Mouse (Mus musculus): ENCODE results near the gene Chn1. TPM values are rescaled to one million over a fixed set of nuclear protein-coding genes. Genes with fewer than 3 reads are reported as not detected.

Chn1 gene
- polyA plus RNA-seq, 1 experiment, result not detected

DNA sequence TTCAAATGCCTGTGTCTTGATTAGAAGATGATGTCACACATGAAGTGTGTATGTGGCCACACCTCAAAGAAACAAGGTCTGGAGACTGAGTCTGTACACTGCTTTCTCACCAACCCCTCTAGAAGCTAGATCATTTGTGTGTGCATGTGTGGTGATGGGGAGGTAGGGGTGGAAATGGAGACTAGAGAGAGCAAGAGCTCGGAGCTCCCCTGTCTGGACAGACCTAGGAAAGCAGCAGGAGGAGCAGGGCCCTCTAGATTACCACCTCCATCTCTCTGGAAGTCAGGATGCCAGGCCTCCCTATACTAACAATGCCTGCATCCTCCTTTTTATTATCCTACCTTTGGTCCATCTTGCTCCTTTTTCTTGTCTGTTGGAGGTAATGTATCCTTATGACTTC, 27.8 kb downstream of the Chn1 start:
- TF ChIP-seq POLR2A (IDR thresholded peaks at IDR 0.05; ENCODE audit: borderline replicate concordance, low read depth, low read length) (no peak), CTCF (IDR thresholded peaks at IDR 0.05; ENCODE audit: low read depth, low read length) (no peak)
- no peaks in the 10 kb centered on the region for H3K4me1 ChIP-seq (ENCODE audit: control insufficient read depth, insufficient read depth, low read length)
- H3K27ac ChIP-seq (ENCODE audit: insufficient read depth, low read depth, low read length), result no peak overlapping the region
- H3K4me3 ChIP-seq (ENCODE audit: insufficient read depth, low read length), result no peak overlapping the region

DNA sequence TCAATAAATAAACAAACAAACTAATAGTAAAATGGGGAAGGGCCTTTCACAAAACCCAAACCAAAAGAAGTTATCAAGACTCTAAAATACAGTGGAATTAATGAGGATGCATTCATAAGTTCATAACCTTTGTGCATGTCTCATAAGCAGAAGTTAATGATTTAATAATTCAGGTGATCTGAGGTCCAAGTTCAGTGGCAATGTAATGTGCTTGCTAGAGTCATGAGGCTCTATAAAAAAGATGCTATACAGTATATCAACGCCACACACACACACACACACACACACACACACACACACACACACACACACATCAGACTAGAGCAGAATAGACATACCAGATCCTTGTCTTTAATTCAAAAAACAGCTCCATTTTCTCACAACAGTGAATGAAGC, 28.8 kb downstream of the Chn1 start:
- H3K4me3 ChIP-seq (ENCODE audit: insufficient read depth, low read length), result no peak overlapping the region
- no peaks in the 10 kb centered on the region for H3K4me1 ChIP-seq (ENCODE audit: control insufficient read depth, insufficient read depth, low read length)
- TF ChIP-seq POLR2A (IDR thresholded peaks at IDR 0.05; ENCODE audit: borderline replicate concordance, low read depth, low read length), result no peak
- TF ChIP-seq CTCF (IDR thresholded peaks at IDR 0.05; ENCODE audit: low read depth, low read length), result no peak
- no peak overlapping the region for H3K27ac ChIP-seq (ENCODE audit: insufficient read depth, low read depth, low read length)

DNA sequence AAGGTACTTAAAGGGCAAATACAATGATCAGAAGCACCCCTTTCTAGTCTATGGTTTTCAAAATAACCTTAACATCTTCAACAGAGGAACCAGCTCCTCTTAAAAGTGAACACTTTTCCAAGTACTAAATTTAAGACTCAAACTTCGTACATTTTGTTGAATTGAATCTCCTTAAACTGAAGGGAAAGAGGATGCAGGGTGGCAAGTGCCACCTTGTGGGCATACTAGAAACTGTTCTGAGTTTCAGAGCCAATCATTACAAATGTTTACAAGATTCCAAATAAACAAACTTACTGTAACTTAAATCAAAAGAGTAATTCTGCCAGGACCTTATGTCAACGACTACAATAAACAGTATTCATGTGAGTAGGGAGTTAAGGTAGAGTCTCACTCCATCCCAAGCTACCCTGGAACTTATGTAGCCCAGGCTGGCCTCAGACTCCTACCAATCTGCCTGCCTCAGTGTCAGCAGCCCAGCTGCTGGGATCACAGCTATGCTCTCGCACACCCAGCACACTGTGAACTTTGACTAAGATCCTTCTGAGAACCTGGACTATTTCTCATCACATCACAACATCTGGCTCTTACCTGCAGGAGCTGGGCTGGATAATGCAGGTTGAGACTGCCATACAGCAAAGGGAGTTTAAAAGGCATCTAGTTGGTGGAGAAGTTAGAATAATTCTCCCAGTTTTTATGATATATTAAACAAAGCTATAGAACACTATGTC, 29.3 kb downstream of the Chn1 start:
- Histone ChIP-seq H3K4me3 (ENCODE audit: insufficient read depth, low read length) (no peak overlapping the region), H3K27ac (ENCODE audit: insufficient read depth, low read depth, low read length) (no peak overlapping the region), H3K4me1 (ENCODE audit: control insufficient read depth, insufficient read depth, low read length) (no peaks in the 10 kb centered on the region)
- TF ChIP-seq CTCF (IDR thresholded peaks at IDR 0.05; ENCODE audit: low read depth, low read length) (no peak), POLR2A (IDR thresholded peaks at IDR 0.05; ENCODE audit: borderline replicate concordance, low read depth, low read length) (no peak)

- H3K4me3 ChIP-seq (ENCODE audit: insufficient read depth, low read length), result no peak overlapping the region
- H3K4me1 ChIP-seq (ENCODE audit: control insufficient read depth, insufficient read depth, low read length), result no peaks in the 10 kb centered on the region
- TF ChIP-seq POLR2A (IDR thresholded peaks at IDR 0.05; ENCODE audit: borderline replicate concordance, low read depth, low read length) (no peak), CTCF (IDR thresholded peaks at IDR 0.05; ENCODE audit: low read depth, low read length) (no peak)
- no peak overlapping the region for H3K27ac ChIP-seq (ENCODE audit: insufficient read depth, low read depth, low read length)
These were observed 33.9 kb downstream of the Chn1 start for GRCm38 (mm10) chr2:73741286-73741685.

- no peak for TF ChIP-seq CTCF (IDR thresholded peaks at IDR 0.05; ENCODE audit: low read depth, low read length)
- TF ChIP-seq POLR2A (IDR thresholded peaks at IDR 0.05; ENCODE audit: borderline replicate concordance, low read depth, low read length), result no peak
- no peak overlapping the region for H3K27ac ChIP-seq (ENCODE audit: insufficient read depth, low read depth, low read length)
- no peak overlapping the region for H3K4me3 ChIP-seq (ENCODE audit: insufficient read depth, low read length)
- H3K4me1 ChIP-seq (ENCODE audit: control insufficient read depth, insufficient read depth, low read length), result no peaks in the 10 kb centered on the region
These were observed 47.3 kb downstream of the Chn1 start for GRCm38 (mm10) chr2:73727868-73728267.

DNA sequence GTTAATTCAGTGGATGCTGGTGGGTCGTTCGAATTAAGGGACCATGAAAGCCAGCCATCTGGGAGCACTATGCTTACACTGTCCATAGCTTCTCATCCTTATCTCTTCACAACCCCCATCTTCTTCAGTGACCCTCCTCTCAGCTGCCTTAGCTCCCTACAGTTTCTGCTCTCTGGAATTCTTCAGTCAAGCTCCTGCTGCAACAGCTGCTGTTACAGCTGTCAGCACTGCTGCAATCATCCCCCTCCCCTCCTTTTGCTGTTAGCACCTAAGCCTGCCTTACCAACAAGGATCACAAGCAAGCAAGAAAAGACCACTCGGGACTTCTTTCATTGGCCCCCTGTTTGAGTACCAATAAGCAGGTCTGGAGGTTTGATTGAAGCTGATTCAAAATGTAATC, 50.2 kb downstream of the Chn1 start:
- TF ChIP-seq POLR2A (IDR thresholded peaks at IDR 0.05; ENCODE audit: borderline replicate concordance, low read depth, low read length) (no peak), CTCF (IDR thresholded peaks at IDR 0.05; ENCODE audit: low read depth, low read length) (no peak)

GRCm38 (mm10) chr2:73721821-73722220, 53.3 kb downstream of the Chn1 start:
- H3K4me1 ChIP-seq (ENCODE audit: control insufficient read depth, insufficient read depth, low read length), result no peaks in the 10 kb centered on the region
- no peak overlapping the region for H3K27ac ChIP-seq (ENCODE audit: insufficient read depth, low read depth, low read length)
- no peak for TF ChIP-seq CTCF (IDR thresholded peaks at IDR 0.05; ENCODE audit: low read depth, low read length)
- no peak for TF ChIP-seq POLR2A (IDR thresholded peaks at IDR 0.05; ENCODE audit: borderline replicate concordance, low read depth, low read length)
- no peak overlapping the region for H3K4me3 ChIP-seq (ENCODE audit: insufficient read depth, low read length)

More for the DNA sequence above, 50.2 kb downstream of the Chn1 start:
- Histone ChIP-seq H3K4me1 (ENCODE audit: control insufficient read depth, insufficient read depth, low read length) (no peaks in the 10 kb centered on the region), H3K4me3 (ENCODE audit: insufficient read depth, low read length) (no peak overlapping the region), H3K27ac (ENCODE audit: insufficient read depth, low read depth, low read length) (no peak overlapping the region)

DNA sequence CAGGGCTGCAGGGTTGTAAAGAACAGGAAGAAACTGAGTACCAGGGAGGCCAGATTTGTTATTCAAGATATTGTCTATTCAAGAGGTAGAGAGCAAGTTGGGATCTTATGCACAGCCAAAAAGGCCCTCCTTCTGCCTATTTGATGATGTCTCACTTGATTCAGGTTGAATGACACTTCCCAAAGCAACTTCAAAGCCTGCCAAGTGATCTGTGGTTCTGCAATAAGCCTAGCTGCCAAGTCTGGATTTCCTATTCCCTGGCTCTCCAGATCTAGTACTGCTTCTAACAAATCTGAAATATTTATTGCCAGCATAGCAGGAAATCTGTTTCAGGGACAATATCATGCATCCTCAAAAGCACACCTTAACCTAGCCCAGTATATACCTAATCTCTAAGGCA, 62.7 kb downstream of the Chn1 start:
- H3K4me1 ChIP-seq (ENCODE audit: control insufficient read depth, insufficient read depth, low read length), result no peaks in the 10 kb centered on the region
- no peak overlapping the region for H3K27ac ChIP-seq (ENCODE audit: insufficient read depth, low read depth, low read length)
- H3K4me3 ChIP-seq (ENCODE audit: insufficient read depth, low read length), result no peak overlapping the region
- no peak for TF ChIP-seq CTCF (IDR thresholded peaks at IDR 0.05; ENCODE audit: low read depth, low read length)

DNA sequence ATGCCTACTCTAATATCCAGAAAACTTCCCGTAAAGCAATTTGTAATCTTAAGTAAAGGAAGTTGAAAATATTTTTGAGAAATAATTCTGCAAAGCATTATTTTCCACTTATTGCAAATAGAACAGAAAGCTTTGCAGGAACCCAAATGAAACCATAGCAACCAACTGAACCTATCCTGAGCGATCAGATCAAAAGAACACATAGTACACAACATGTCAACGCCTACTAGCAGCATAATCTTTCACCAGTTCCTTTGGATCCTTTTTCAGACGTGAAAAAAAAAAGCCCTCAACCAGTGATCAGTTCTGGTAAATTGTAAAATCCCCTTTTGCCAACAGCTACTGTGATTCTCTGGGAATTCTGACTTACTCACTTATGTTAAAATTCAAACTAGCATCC, 82.1 kb downstream of the Chn1 start:
- no peak overlapping the region for H3K27ac ChIP-seq (ENCODE audit: insufficient read depth, low read depth, low read length)
- TF ChIP-seq POLR2A (IDR thresholded peaks at IDR 0.05; ENCODE audit: borderline replicate concordance, low read depth, low read length) (no peak), CTCF (IDR thresholded peaks at IDR 0.05; ENCODE audit: low read depth, low read length) (no peak)
- H3K4me3 ChIP-seq (ENCODE audit: insufficient read depth, low read length), result no peak overlapping the region
- no peaks in the 10 kb centered on the region for H3K4me1 ChIP-seq (ENCODE audit: control insufficient read depth, insufficient read depth, low read length)

DNA sequence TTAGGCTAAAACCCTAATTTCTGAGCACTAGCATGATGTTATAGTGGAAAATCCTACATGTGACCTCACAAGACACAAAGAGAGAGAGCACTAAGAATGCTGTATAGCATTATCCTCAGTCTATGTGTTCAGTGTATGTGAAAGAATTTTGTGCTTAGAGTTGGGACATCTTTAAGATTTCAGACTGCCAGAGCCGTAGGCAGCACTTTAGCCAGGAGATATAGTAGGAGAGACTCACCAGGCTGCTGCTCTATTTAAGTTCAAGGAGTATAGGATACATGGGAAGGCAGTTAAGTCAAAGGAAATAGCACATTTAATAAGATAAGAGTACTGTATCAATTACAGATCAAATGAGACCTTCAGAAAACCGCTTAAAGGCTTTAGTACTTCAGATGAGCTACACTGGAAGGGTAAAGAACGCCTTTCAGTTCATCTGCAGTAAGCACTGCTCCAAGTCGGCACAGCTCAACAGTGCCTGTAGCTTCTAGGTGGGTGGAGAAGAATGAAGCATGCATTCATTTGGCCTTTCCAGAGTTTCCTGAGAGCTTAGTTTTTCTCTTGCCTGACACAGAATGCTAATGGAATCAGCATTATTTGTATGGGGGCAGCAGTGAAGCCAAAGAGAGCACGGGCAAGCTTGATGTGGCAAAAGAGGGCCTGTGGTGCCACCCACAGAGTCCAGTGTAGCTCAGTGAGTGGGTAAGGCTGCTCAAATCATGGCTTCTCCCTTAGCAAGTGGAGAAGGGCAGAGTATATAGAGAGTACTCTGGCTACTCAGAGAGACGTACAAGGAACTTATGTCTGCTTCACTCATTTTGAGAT, 84.2 kb downstream of the Chn1 start:
- TF ChIP-seq POLR2A (IDR thresholded peaks at IDR 0.05; ENCODE audit: borderline replicate concordance, low read depth, low read length) (no peak), CTCF (IDR thresholded peaks at IDR 0.05; ENCODE audit: low read depth, low read length) (no peak)
- Histone ChIP-seq H3K27ac (ENCODE audit: insufficient read depth, low read depth, low read length) (no peak overlapping the region), H3K4me3 (ENCODE audit: insufficient read depth, low read length) (no peak overlapping the region), H3K4me1 (ENCODE audit: control insufficient read depth, insufficient read depth, low read length) (no peaks in the 10 kb centered on the region)
